Mouse (Mus musculus) kidney, adult 11 months (tissue): Measurements from ENCODE around the gene Havcr1.
"Not testable (repeated sequence)": the region's sequence is repeated elsewhere in the genome, so short reads cannot be mapped to it uniquely, and the experiment has no call there.

Experiments
- DNase-seq: peaks from one replicate; pipeline ENCODE4 v3.0.0; 2022

The Havcr1 gene

GRCm38 (mm10) chr11:46735076-46735475, at the start of gene Havcr1:
Gene Havcr1, plus strand, starts transcription at chr11:46735080.
- DNase-seq, result not testable (repeated sequence)

GRCm38 (mm10) chr11:46690136-46690535, 44.7 kb upstream of the Havcr1 start:
- no peak for DNase-seq

- DNase-seq, result not testable (repeated sequence)
Measured at GRCm38 (mm10) chr11:46695849-46696248, 39.0 kb upstream of the Havcr1 start.

- no peak for DNase-seq
Measured at GRCm38 (mm10) chr11:46697433-46698277, 37.2 kb upstream of the Havcr1 start.

DNA sequence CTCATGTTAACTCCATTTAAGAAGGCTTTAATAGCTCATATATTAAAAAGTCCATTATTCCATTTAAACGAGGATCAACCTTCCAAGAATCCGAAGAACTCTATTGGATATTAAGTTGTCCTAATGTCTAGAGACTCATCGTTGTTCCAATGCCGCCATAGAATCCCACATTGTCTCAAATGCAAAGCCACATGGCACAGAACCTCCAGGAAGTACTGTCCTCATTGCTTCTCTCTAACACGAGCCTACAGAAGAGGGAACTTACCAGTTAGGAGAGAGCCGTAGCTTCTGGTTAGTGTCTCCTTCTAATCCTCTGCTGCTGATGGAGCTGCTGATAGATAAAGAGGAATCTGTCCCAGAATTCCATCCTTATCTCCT, 36.6 kb upstream of the Havcr1 start:
- DNase-seq, result no peak

- DNase-seq, result peak; percentile 39
Measured at GRCm38 (mm10) chr11:46698830-46699229, 36.0 kb upstream of the Havcr1 start.

GRCm38 (mm10) chr11:46706664-46707356, 28.1 kb upstream of the Havcr1 start, which contains the start of gene Timd2:
Gene Timd2, minus strand, starts transcription at chr11:46707061.
- no peak for DNase-seq

- DNase-seq, result no peak
Measured at GRCm38 (mm10) chr11:46731541-46732070, 3.3 kb upstream of the Havcr1 start.

DNA sequence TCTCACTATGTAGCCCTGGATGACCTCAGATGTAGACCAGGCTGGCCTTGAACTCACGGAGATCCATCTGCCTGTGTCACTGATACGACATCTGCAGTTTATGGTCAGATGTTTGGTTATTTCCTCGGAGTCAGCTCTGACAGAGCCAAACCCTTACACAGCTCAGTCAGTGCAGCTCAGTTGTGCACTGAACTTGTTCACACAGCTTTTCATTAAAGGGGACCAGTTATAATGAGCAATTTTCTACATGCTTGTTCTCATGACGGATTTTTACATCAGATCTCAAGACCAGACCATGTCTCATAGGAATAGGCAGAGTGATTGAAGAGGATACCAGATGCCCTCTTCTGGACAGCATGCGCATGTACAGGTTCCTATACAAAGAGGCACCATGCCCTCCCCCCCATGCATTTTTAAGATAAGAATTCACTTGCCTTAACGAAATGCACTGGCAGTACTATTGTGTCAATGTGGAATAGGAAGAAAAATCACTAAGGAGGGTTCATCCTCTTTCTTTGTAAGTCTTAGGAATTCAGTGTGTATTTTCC, 1.6 kb upstream of the Havcr1 start:
- DNase-seq, result peak; percentile 4

DNA sequence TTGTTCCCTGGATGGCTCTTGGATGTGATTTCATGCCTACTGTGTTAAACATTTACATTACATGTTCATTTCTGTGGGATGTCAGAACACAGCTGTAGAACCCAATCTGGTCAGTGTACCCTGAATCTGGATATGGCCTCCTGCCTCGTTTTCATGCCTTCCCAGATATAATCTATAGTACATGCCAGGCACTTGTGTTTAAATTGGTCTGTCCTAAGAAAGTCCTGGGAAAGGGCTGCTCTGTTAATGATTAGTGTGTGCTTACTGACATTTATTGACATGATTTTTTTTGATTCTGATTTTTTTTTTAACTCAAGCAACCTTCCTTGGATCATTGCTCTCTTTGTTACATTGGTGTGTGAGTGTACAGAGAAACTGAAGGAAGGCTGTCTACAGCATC, 263 bp upstream of the Havcr1 start:
- DNase-seq, result no peak

GRCm38 (mm10) chr11:46739501-46739900, 4.6 kb downstream of the Havcr1 start:
- DNase-seq, result no peak

- DNase-seq, result no peak
Measured at GRCm38 (mm10) chr11:46740886-46741285, 6.0 kb downstream of the Havcr1 start.

DNA sequence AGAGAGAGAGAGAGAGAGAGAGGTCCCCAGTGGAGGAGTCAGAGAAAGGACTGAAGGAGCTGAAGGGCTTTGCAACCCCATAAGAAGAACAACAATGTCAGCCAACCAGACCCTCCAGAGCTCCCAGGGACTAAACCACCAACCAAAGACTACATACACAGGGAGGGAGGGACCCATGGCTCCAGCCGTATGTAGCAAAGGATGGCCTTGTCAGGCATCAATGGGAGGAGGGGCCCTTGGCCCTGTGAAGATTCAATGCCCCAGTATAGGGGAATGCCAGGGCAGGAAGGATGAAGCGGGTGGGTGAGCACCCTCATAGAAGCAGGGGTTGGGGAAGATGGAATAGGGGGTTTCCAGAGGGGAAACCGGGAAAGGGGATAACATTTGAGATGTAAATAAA, 6.8 kb downstream of the Havcr1 start:
- DNase-seq, result no peak

- DNase-seq, result no peak
Measured at GRCm38 (mm10) chr11:46747996-46748395, 13.1 kb downstream of the Havcr1 start.

DNA sequence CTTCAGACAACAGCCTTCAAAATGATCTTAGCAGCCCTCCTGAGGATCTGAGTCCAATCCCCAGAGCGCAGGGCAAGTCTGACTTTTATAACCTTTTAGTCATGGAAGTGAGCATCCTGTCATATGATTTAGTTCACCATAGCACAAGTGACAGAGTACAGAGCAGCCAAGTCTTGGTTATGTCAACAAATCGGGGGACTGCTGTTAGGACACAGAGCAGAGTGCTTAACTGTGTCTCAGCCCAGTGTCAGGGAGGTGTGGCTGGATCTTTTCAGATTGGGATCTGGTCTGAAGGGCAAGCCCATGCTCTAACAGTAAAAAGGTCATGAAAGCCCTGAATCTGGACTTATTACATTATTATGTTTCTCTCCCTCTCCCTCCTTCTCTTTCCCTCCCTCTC, 18.8 kb downstream of the Havcr1 start:
- no peak for DNase-seq

DNA sequence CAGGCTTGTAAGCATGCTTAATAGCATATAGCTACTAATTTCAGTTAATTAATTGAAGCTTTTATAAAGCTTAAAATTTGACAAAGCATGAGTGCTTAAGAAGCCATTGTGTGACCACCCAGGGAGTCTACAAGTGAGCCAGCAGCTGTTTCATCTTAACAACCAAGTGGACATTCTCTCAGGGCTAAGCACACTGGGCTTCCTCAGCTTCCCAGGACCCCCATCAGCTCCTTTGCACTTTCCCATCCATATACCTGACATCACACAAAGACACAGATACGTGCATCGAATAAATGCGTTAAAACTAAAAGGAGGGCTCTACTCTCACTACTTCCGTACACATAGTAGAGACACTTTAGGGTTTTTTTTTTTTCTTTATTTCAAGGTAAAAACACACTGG, 19.8 kb downstream of the Havcr1 start:
- DNase-seq, result no peak

DNA sequence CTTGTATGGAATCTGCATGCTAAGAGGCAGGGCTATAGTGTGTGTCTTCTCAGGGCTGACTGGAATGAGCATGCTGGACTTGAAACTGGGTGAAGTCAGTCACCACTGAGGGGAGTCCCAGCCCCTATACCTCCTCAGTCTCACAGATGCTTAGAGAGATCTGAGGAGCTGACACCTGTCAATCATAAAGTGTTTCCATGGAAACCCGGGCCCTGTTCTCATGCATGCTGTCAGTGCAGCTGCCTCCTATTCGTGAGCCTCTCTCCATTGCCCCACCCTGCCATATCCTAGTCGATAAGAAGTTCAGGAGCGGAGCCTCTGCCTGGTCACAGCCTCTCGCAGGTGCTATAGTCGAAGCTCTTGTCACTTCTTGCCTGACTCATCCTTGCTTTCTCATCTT, 20.8 kb downstream of the Havcr1 start:
- not testable (repeated sequence) for DNase-seq

DNA sequence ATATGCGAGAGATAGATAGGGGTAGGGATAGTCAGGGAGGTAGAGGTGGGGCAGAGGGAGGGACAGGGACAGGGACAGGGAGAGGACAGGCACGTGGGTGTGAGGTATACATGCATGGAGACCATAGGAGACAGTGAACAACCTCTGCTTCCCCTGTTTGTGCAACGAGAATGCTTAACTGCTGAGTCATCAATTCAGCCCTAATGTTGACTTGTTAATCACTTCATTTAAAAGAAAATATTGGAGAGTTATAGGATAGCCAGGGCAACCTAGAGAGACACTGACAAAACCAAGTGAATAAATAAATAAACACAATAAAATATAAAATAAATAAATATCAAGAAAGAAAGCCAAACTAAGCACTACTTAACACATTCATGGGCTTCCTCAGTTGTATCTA, 42.0 kb downstream of the Havcr1 start:
- DNase-seq, result no peak

DNA sequence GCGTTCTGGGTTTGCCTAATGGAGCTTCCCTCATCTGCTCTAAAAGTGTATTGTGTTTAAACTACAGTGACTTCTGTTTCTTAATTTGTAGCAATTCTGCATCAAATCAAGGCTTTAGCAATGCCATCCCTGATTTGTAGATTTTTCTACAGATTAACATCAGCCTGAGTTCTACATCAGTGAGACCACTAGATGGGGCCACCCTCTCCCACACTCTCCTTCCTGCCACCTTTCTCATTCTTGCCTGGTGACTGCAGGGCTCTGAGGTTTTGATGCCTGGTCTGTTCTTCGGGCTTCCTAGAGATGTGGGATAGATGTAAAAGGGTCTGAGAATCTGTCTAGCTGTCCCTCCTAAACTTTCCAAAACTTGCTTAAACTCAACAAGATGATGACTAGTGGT, 44.9 kb downstream of the Havcr1 start:
- no peak for DNase-seq

GRCm38 (mm10) chr11:46804440-46804839, 69.6 kb downstream of the Havcr1 start:
- no peak for DNase-seq

DNA sequence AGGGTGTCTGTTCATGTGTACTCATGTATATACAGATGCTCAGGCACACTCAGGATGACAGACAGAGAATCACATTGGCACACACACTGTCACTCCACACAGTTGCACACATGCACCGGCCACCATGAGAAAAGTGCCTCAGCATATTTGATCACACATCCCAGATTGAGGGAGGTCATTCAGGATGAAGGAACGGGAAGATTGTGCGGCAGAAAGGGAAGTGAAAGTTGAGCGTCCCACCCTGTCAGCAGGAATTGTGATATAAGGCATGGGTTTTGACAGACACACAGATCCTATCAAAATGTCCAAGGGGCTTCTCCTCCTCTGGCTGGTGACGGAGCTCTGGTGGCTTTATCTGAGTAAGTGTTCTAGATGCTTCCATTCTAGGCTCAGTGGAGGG, 75.6 kb downstream of the Havcr1 start, which contains the start of gene Timd4:
Gene Timd4 (plus strand): TSS at position 290 of the 400 bp plus-strand sequence.
- no peak for DNase-seq

DNA sequence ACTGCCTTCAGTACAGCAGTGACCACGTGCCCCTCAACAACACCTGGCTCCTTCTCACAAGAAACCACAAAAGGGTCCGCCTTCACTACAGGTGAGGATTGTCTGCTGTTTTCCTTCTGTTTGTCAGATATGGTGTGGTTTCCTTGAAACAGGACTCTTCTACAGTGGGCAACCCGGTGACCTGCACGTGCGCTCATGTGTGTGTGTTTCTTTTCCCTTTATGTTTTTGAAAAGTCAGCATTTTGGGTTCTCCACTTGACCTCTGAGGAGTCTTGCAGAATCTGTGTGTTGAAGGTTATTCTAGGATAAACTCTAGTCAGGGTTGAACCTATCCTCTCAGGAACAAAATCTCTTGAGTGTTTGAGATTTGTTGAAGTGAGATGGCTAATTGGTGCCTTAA, 82.8 kb downstream of the Havcr1 start:
- no peak for DNase-seq

DNA sequence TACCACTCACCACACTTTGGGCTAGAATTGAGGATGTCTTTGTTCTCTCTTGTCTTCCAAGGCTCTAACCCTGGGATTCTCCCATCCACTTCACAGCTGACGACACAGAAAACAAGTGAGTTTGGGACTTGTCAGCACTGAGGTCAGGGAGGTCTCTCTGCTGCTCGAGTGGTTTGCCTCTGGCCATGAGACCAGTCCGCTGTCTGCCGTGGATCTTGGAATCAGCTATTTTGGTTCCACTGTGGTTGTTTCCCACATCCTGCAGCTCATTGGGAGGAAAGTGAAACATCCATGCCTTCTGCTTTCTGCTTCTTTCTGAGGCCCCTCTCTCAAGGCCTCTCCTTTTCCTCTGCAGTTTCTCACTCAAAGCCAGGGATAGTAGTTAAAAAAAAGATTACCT, 85.0 kb downstream of the Havcr1 start:
- no peak for DNase-seq
